Mouse (Mus musculus): Measurements from ENCODE around the gene Nav2. TPM values are rescaled to one million over a fixed set of nuclear protein-coding genes. Genes with fewer than 3 reads are reported as not detected.

Gene Nav2
- total RNA-seq, 2 experiments from 2014 or later = 53.0 to 60.1 TPM

GRCm38 (mm10) chr7:49232969-49233368, 324.5 kb downstream of the Nav2 start:
- DNase-seq (ENCODE audit: low spot score) = no peak
- intact Hi-C loops (cut with DNase I) = no loop called here

GRCm38 (mm10) chr7:49234288-49234687, 325.8 kb downstream of the Nav2 start:
- DNase-seq (ENCODE audit: low spot score) = no peak
- intact Hi-C loops (cut with DNase I) = no loop called here

GRCm38 (mm10) chr7:49235271-49235681, 326.8 kb downstream of the Nav2 start:
- no peak for DNase-seq (ENCODE audit: low spot score)
- intact Hi-C loops (cut with DNase I) = no loop called here

- DNase-seq (ENCODE audit: low spot score) = no peak
- intact Hi-C loops (cut with DNase I) = no loop called here
These were observed 327.3 kb downstream of the Nav2 start for GRCm38 (mm10) chr7:49235821-49236220.

- intact Hi-C loops (cut with DNase I) = no loop called here
These were observed 331.9 kb downstream of the Nav2 start for GRCm38 (mm10) chr7:49240461-49240860.

GRCm38 (mm10) chr7:49241229-49241751, 332.8 kb downstream of the Nav2 start:
- intact Hi-C loops (cut with DNase I) = no loop called here
- DNase-seq (ENCODE audit: low spot score) = no peak

More at GRCm38 (mm10) chr7:49240461-49240860, 331.9 kb downstream of the Nav2 start:
- no peak for DNase-seq (ENCODE audit: low spot score)

GRCm38 (mm10) chr7:49242261-49242660, 333.7 kb downstream of the Nav2 start:
- intact Hi-C loops (cut with DNase I) = no loop called here

GRCm38 (mm10) chr7:49243079-49243478, 334.6 kb downstream of the Nav2 start:
- no peak for DNase-seq (ENCODE audit: low spot score)
- intact Hi-C loops (cut with DNase I) = no loop called here

More at GRCm38 (mm10) chr7:49242261-49242660, 333.7 kb downstream of the Nav2 start:
- no peak for DNase-seq (ENCODE audit: low spot score)

- DNase-seq (ENCODE audit: low spot score) = peak; percentile 83
- intact Hi-C loops (cut with DNase I) = loop anchor here (2.0 to 5.0 kb wide), 2 partner anchors 33 to 98 kb away; no protein-coding TSS in a partner anchor
These were observed 337.2 kb downstream of the Nav2 start for GRCm38 (mm10) chr7:49245537-49246239.

GRCm38 (mm10) chr7:49246240-49246578, 337.7 kb downstream of the Nav2 start:
- DNase-seq (ENCODE audit: low spot score) = no peak
- intact Hi-C loops (cut with DNase I) = loop anchor here (2.0 to 5.0 kb wide), 2 partner anchors 33 to 99 kb away; no protein-coding TSS in a partner anchor

- intact Hi-C loops (cut with DNase I) = loop anchor here (2.0 to 5.0 kb wide), 2 partner anchors 34 to 100 kb away; no protein-coding TSS in a partner anchor
- DNase-seq (ENCODE audit: low spot score) = no peak
These were observed 338.3 kb downstream of the Nav2 start for GRCm38 (mm10) chr7:49246584-49247481.

GRCm38 (mm10) chr7:49247744-49248331, 339.3 kb downstream of the Nav2 start:
- intact Hi-C loops (cut with DNase I) = loop anchor here (2.0 to 5.0 kb wide), 2 partner anchors 35 to 101 kb away; no protein-coding TSS in a partner anchor
- DNase-seq (ENCODE audit: low spot score) = peak; percentile 67

GRCm38 (mm10) chr7:49248333-49249086, 340.0 kb downstream of the Nav2 start:
- peak; percentile 29 for DNase-seq (ENCODE audit: low spot score)
- intact Hi-C loops (cut with DNase I) = loop anchor here (5.0 kb wide), 1 partner anchor 101 kb away; no protein-coding TSS in a partner anchor

GRCm38 (mm10) chr7:49249462-49249861, 340.9 kb downstream of the Nav2 start:
- no peak for DNase-seq (ENCODE audit: low spot score)
- intact Hi-C loops (cut with DNase I) = loop anchor here (5.0 kb wide), 1 partner anchor 102 kb away; no protein-coding TSS in a partner anchor

GRCm38 (mm10) chr7:49249996-49250395, 341.5 kb downstream of the Nav2 start:
- intact Hi-C loops (cut with DNase I) = loop anchor here (1.0 to 5.0 kb wide), 3 partner anchors 23 to 118 kb away; no protein-coding TSS in a partner anchor

GRCm38 (mm10) chr7:49250581-49251307, 342.2 kb downstream of the Nav2 start:
- intact Hi-C loops (cut with DNase I) = loop anchor here (1.0 to 2.0 kb wide), 2 partner anchors 22 to 118 kb away; no protein-coding TSS in a partner anchor
- DNase-seq (ENCODE audit: low spot score) = no peak

More at GRCm38 (mm10) chr7:49249996-49250395, 341.5 kb downstream of the Nav2 start:
- peak; percentile 52 for DNase-seq (ENCODE audit: low spot score)

- DNase-seq (ENCODE audit: low spot score) = no peak
These were observed 342.8 kb downstream of the Nav2 start for GRCm38 (mm10) chr7:49251308-49251638.

GRCm38 (mm10) chr7:49252444-49252843, 343.9 kb downstream of the Nav2 start:
- DNase-seq (ENCODE audit: low spot score) = no peak
- intact Hi-C loops (cut with DNase I) = no loop called here

More at GRCm38 (mm10) chr7:49251308-49251638, 342.8 kb downstream of the Nav2 start:
- intact Hi-C loops (cut with DNase I) = loop anchor here (2.0 kb wide), 1 partner anchor 22 kb away; no protein-coding TSS in a partner anchor
